Mouse (Mus musculus) frontal cortex, postnatal 36 days (tissue): ENCODE measurements around the gene Usp8.

ENCODE experiments used
- DNase-seq, 2 experiments: peaks; one replicate each; pipeline ENCODE4 v3.0.0; 2022; ENCODE audit warnings: low spot score in 2 of 2

The Usp8 gene

GRCm38 (mm10) chr2:126706759-126707437 lies at the start of gene Usp8:
TSS of gene Usp8 (plus strand) at chr2:126707328.
- peak; percentile 98 to 99 for DNase-seq

- no peak for DNase-seq
Observed at GRCm38 (mm10) chr2:126663481-126663880, 43.6 kb upstream of the Usp8 start.

- DNase-seq = no peak
Observed at GRCm38 (mm10) chr2:126665984-126666383, 41.1 kb upstream of the Usp8 start.

GRCm38 (mm10) chr2:126668621-126669252 lies 38.4 kb upstream of the Usp8 start:
- no peak for DNase-seq

- DNase-seq = no peak
Observed at GRCm38 (mm10) chr2:126673317-126674242, 33.5 kb upstream of the Usp8 start.

GRCm38 (mm10) chr2:126674441-126675168 lies 32.5 kb upstream of the Usp8 start:
- peak; percentile 31 to 43 for DNase-seq

GRCm38 (mm10) chr2:126675169-126676121 lies 31.7 kb upstream of the Usp8 start:
- peak; percentile 88 to 89 for DNase-seq

GRCm38 (mm10) chr2:126676122-126676515 lies 31.0 kb upstream of the Usp8 start, which contains the start of gene Gabpb1:
TSS of gene Gabpb1 (minus strand) at chr2:126676337.
- DNase-seq = no peak

- DNase-seq = no peak
Observed at GRCm38 (mm10) chr2:126677366-126677765, 29.8 kb upstream of the Usp8 start.

- no peak for DNase-seq
Observed at GRCm38 (mm10) chr2:126682333-126682732, 24.8 kb upstream of the Usp8 start.

GRCm38 (mm10) chr2:126682937-126683336 lies 24.2 kb upstream of the Usp8 start:
- DNase-seq = no peak

- DNase-seq = no peak
Observed at GRCm38 (mm10) chr2:126691290-126691689, 15.8 kb upstream of the Usp8 start.

- no peak for DNase-seq
Observed at GRCm38 (mm10) chr2:126695285-126695684, 11.8 kb upstream of the Usp8 start.

- DNase-seq = no peak
Observed at GRCm38 (mm10) chr2:126707438-126707779, 281 bp downstream of the Usp8 start.

GRCm38 (mm10) chr2:126708361-126708760 lies 1.2 kb downstream of the Usp8 start:
- no peak for DNase-seq

- DNase-seq = no peak
Observed at GRCm38 (mm10) chr2:126712526-126712925, 5.4 kb downstream of the Usp8 start.

GRCm38 (mm10) chr2:126712950-126713349 lies 5.8 kb downstream of the Usp8 start:
- DNase-seq = no peak

GRCm38 (mm10) chr2:126729207-126729606 lies 22.1 kb downstream of the Usp8 start:
- no peak for DNase-seq

- DNase-seq = no peak
Observed at GRCm38 (mm10) chr2:126730502-126730901, 23.4 kb downstream of the Usp8 start.

- DNase-seq = no peak
Observed at GRCm38 (mm10) chr2:126735339-126736073, 28.4 kb downstream of the Usp8 start.
